Mouse (Mus musculus) kidney, postnatal 0 days (tissue): ENCODE data around the gene Znrf3. TPM values are rescaled to one million over a fixed set of nuclear protein-coding genes. Genes with fewer than 3 reads are reported as not detected.

Experiments
- ATAC-seq: fragments of 200-750 bp; cut with Nextera tagmentation; replicated peaks from 2 replicates; pipeline ENCODE4 v1.8.0; 2017; ENCODE audit warnings: low read depth, moderate number of reproducible peaks, moderate TSS enrichment, moderate library complexity; ENCODE audit not compliant: low FRiP score
- DNase-seq: peaks from one replicate; pipeline ENCODE4 v3.0.0-alpha.2; 2016; ENCODE audit warnings: low spot score
- H3K27ac ChIP-seq: fragments of 300-500 bp; sonication (generic); 2 replicates; pipeline ENCODE4 v1.5.1; 2014; ENCODE audit warnings: mild to moderate bottlenecking
- H3K27me3 ChIP-seq: fragments of 300-500 bp; sonication (generic); 2 replicates; pipeline ENCODE4 v1.6.1; 2014; ENCODE audit warnings: low read length, mixed read lengths; ENCODE audit not compliant: insufficient read depth
- H3K36me3 ChIP-seq: fragments of 300-500 bp; sonication (generic); 2 replicates; pipeline ENCODE4 v1.6.1; 2014; ENCODE audit warnings: low read length, mixed read lengths; ENCODE audit not compliant: insufficient read depth
- H3K4me1 ChIP-seq: fragments of 300-500 bp; sonication (generic); replicated peaks from 2 replicates; pipeline ENCODE4 v1.6.1; 2014; ENCODE audit warnings: antibody characterized with exemption, low read length, mixed read lengths; ENCODE audit not compliant: insufficient read depth
- H3K4me2 ChIP-seq: fragments of 300-500 bp; sonication (generic); 2 replicates; pipeline ENCODE4 v1.6.1; 2014; ENCODE audit warnings: mild to moderate bottlenecking, low read length, moderate library complexity, mixed read lengths
- H3K4me3 ChIP-seq: fragments of 300-500 bp; sonication (generic); replicated peaks from 2 replicates; pipeline ENCODE4 v1.5.1; 2014; ENCODE audit warnings: low read depth, low read length
- H3K9ac ChIP-seq: fragments of 300-500 bp; sonication (generic); 2 replicates; pipeline ENCODE4 v1.6.1; 2014; ENCODE audit warnings: low read depth, low read length
- H3K9me3 ChIP-seq: fragments of 300-500 bp; sonication (generic); replicated peaks from 2 replicates; pipeline ENCODE4 v1.6.1; 2016; ENCODE audit warnings: low read length, inconsistent platforms, mixed read lengths
- CTCF ChIP-seq: IDR thresholded peaks from 2 replicates; pipeline ENCODE4 v1.5.1; 2016; ENCODE audit warnings: antibody characterized with exemption, low read depth, mild to moderate bottlenecking, moderate library complexity
- WGBS: fragments of 180-500 bp; shearing (Covaris S2); extraction: QIAGEN DNeasy Blood & Tissue Kit; methylation state at CpG from one replicate; pipeline ENCODE4 v1.1.7; 2014; 5-methylcytosine and 5-hydroxymethylcytosine counted together
- polyA plus RNA-seq: library from polyadenylated mRNA; unstranded; fragments of >200 nt; fragmentation: Nextera tagmentation; extraction: Ambion mirVana; gene quantifications from 2 replicates; pipeline ENCODE4 v1.2.1, GENCODE M21; 2015

Znrf3 gene
- polyA plus RNA-seq, 1 experiment from 2014 or later: 13.3 TPM

GRCm38 (mm10) chr11:5430863-5431262 lies 13.8 kb downstream of the Znrf3 start:
- H3K9me3 ChIP-seq: no peaks in the 10 kb centered on the region
- no peaks in the 10 kb centered on the region; the same call in 1 of the 2 replicates for H3K4me1 ChIP-seq
- ATAC-seq (no peak), DNase-seq (no peak)
- no peaks in the 10 kb centered on the region for H3K36me3 ChIP-seq
- H3K4me3 ChIP-seq: no peak overlapping the region
- 61% methylated on average over 1 of the region's 1 CpGs for WGBS
- no peak overlapping the region for H3K27ac ChIP-seq
- H3K4me2 ChIP-seq: no peak overlapping the region
- TF ChIP-seq CTCF: no peak
- H3K27me3 ChIP-seq: no peaks in the 10 kb centered on the region
- no peak overlapping the region for H3K9ac ChIP-seq

- Histone ChIP-seq H3K27ac (no peak overlapping the region), H3K4me3 (no peak overlapping the region), H3K9ac (no peak overlapping the region), H3K9me3 (no peaks in the 10 kb centered on the region), H3K4me2 (no peak overlapping the region), H3K36me3 (no peaks in the 10 kb centered on the region), H3K27me3 (no peaks in the 10 kb centered on the region), H3K4me1 (peaks cover 3% of the 10 kb centered on the region; the same call in 1 of the 2 replicates)
- no peak for ATAC-seq
- DNase-seq: no peak
- WGBS: 87% methylated on average over 4 of the region's 4 CpGs
- TF ChIP-seq CTCF: no peak
Measured at GRCm38 (mm10) chr11:5429396-5430190, 15.1 kb downstream of the Znrf3 start.

- DNase-seq (no peak), ATAC-seq (no peak)
- H3K9ac ChIP-seq: no peak overlapping the region
- no peak overlapping the region for H3K4me3 ChIP-seq
- no peaks in the 10 kb centered on the region for H3K36me3 ChIP-seq
- no peaks in the 10 kb centered on the region for H3K9me3 ChIP-seq
- no peak overlapping the region for H3K4me2 ChIP-seq
- H3K27me3 ChIP-seq: no peaks in the 10 kb centered on the region
- no peak for TF ChIP-seq CTCF
- peaks cover 12% of the 10 kb centered on the region; the same call in 1 of the 2 replicates for H3K4me1 ChIP-seq
- WGBS: 43% methylated on average over 3 of the region's 3 CpGs
- H3K27ac ChIP-seq: no peak overlapping the region
Measured at GRCm38 (mm10) chr11:5427251-5427650, 17.4 kb downstream of the Znrf3 start.

GRCm38 (mm10) chr11:5426317-5426716 lies 18.3 kb downstream of the Znrf3 start:
- H3K4me1 ChIP-seq: peaks cover 13% of the 10 kb centered on the region; the same call in 1 of the 2 replicates
- no peaks in the 10 kb centered on the region for H3K9me3 ChIP-seq
- DNase-seq (no peak), ATAC-seq (no peak)
- H3K9ac ChIP-seq: no peak overlapping the region
- 92% methylated on average over 2 of the region's 2 CpGs for WGBS
- no peaks in the 10 kb centered on the region for H3K27me3 ChIP-seq
- H3K36me3 ChIP-seq: no peaks in the 10 kb centered on the region
- H3K27ac ChIP-seq: no peak overlapping the region
- TF ChIP-seq CTCF: no peak
- no peak overlapping the region for H3K4me2 ChIP-seq
- H3K4me3 ChIP-seq: no peak overlapping the region

GRCm38 (mm10) chr11:5425106-5425505 lies 19.5 kb downstream of the Znrf3 start:
- H3K4me3 ChIP-seq: no peak overlapping the region
- no peaks in the 10 kb centered on the region for H3K27me3 ChIP-seq
- peaks cover 13% of the 10 kb centered on the region; the same call in 1 of the 2 replicates for H3K4me1 ChIP-seq
- 47% methylated on average over 2 of the region's 2 CpGs for WGBS
- H3K9me3 ChIP-seq: no peaks in the 10 kb centered on the region
- no peak overlapping the region for H3K9ac ChIP-seq
- no peak for ATAC-seq
- H3K4me2 ChIP-seq: no peak overlapping the region
- no peaks in the 10 kb centered on the region for H3K36me3 ChIP-seq
- no peak for DNase-seq
- TF ChIP-seq CTCF: no peak
- H3K27ac ChIP-seq: no peak overlapping the region

- WGBS: 73% methylated on average over 4 of the region's 4 CpGs
- peaks cover 13% of the 10 kb centered on the region; the same call in 1 of the 2 replicates for H3K4me1 ChIP-seq
- ATAC-seq: no peak
Measured at GRCm38 (mm10) chr11:5424185-5424584, 20.5 kb downstream of the Znrf3 start.

More at GRCm38 (mm10) chr11:5424185-5424584, 20.5 kb downstream of the Znrf3 start:
- H3K27ac ChIP-seq: no peak overlapping the region
- H3K4me3 ChIP-seq: no peak overlapping the region
- no peak overlapping the region for H3K4me2 ChIP-seq
- no peak overlapping the region for H3K9ac ChIP-seq
- no peaks in the 10 kb centered on the region for H3K27me3 ChIP-seq
- H3K9me3 ChIP-seq: no peaks in the 10 kb centered on the region
- DNase-seq: no peak
- H3K36me3 ChIP-seq: no peaks in the 10 kb centered on the region
- TF ChIP-seq CTCF: no peak
